Comparison of ENCODE assay signal across 19 mouse cellular contexts in the genomic region with DNA sequence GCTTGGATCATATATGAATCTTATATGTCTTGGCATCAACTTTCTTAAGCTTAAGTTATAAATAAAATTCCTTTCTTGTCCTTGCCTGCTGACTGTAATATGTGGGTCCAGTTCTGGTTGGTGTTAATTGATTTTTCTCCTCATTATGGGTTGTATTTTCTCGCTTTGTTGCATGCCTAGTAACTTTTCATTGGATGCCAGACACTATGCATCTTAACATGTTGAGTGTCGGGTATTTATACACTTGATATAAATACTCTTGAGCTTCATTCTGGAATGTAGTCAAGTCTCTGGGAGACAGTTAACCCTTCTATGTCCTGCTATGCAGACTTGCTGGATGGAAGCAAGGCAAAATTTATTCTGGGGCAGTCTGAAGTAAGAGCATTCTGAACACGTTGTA.
"Had no signal": no experiment of that assay in that cellular context is flagged by ENCODE, and none has a peak within 500 bp of the region (broad histone marks: within the 10 kb centered on the region; RNA-seq: fewer than 3 reads in every experiment).

No protein-coding gene starts in this region.

- H3K9ac ChIP-seq: lung, embryonic 15.5 days; midbrain, embryonic 12.5 days; neural tube, embryonic 13.5 days; neural tube, embryonic 15.5 days had no signal

- H3K27me3 ChIP-seq: lung, embryonic 15.5 days; midbrain, embryonic 12.5 days; neural tube, embryonic 13.5 days; neural tube, embryonic 15.5 days had no signal

- H3K27ac ChIP-seq: lung, embryonic 15.5 days; midbrain, embryonic 10.5 days; midbrain, embryonic 12.5 days; neural tube, embryonic 13.5 days; neural tube, embryonic 15.5 days had no signal

- H3K9me3 ChIP-seq: lung, embryonic 15.5 days; midbrain, embryonic 10.5 days; midbrain, embryonic 12.5 days; neural tube, embryonic 13.5 days; neural tube, embryonic 15.5 days had no signal

- ATAC-seq: midbrain, embryonic 16.5 days had no signal

- H3K4me3 ChIP-seq: lung, embryonic 15.5 days; midbrain, embryonic 10.5 days; midbrain, embryonic 12.5 days; myocyte; neural tube, embryonic 13.5 days; neural tube, embryonic 15.5 days had no signal

- H3K36me3 ChIP-seq: lung, embryonic 15.5 days; midbrain, embryonic 10.5 days; midbrain, embryonic 12.5 days; neural tube, embryonic 13.5 days; neural tube, embryonic 15.5 days had no signal

- H3K4me2 ChIP-seq: lung, embryonic 15.5 days; midbrain, embryonic 12.5 days; neural tube, embryonic 13.5 days; neural tube, embryonic 15.5 days had no signal

- H3K4me1 ChIP-seq: lung, embryonic 15.5 days; midbrain, embryonic 10.5 days; midbrain, embryonic 12.5 days; neural tube, embryonic 13.5 days; neural tube, embryonic 15.5 days had no signal

- DNase-seq: lung, adult 18-20 months; lung, postnatal 10 days; lung, postnatal 4 days; midbrain, embryonic 14.5 days; retina, postnatal 1 day; right cerebral cortex, adult 18-20 months; right cerebral cortex, postnatal 25 days; right cerebral cortex, postnatal 4 days; spleen, adult 18-20 months; thymus, adult 18-20 months; thymus, postnatal 14 days; thymus, postnatal 36 days had no signal
